Mouse (Mus musculus) limb, embryonic 13.5 days (tissue): ENCODE data around the gene Vmn2r24. TPM values are rescaled to one million over a fixed set of nuclear protein-coding genes. Genes with fewer than 3 reads are reported as not detected.
"Not testable (repeated sequence)": the region's sequence is repeated elsewhere in the genome, so short reads cannot be mapped to it uniquely, and the experiment has no call there.

Source experiments
- ATAC-seq: fragments of 200-750 bp; cut with Nextera tagmentation; 2 replicates; pipeline ENCODE4 v1.8.0; 2017; ENCODE audit warnings: low read depth, moderate number of reproducible peaks, moderate TSS enrichment; ENCODE audit not compliant: low FRiP score
- H3K27ac ChIP-seq: fragments of 300-500 bp; sonication (generic); 2 replicates; pipeline ENCODE4 v1.5.1; 2015; ENCODE audit warnings: inconsistent platforms, mild to moderate bottlenecking, moderate library complexity
- H3K27me3 ChIP-seq: fragments of 300-500 bp; sonication (generic); 2 replicates; pipeline ENCODE4 v1.6.1; 2015; ENCODE audit warnings: mild to moderate bottlenecking, inconsistent platforms
- H3K36me3 ChIP-seq: fragments of 300-500 bp; sonication (generic); 2 replicates; pipeline ENCODE4 v1.6.1; 2015; ENCODE audit warnings: inconsistent platforms, mild to moderate bottlenecking, moderate library complexity
- H3K4me1 ChIP-seq: fragments of 300-500 bp; sonication (generic); 2 replicates; pipeline ENCODE4 v1.6.1; 2015; ENCODE audit warnings: inconsistent platforms
- H3K4me2 ChIP-seq: fragments of 300-500 bp; sonication (generic); replicated peaks from 2 replicates; pipeline ENCODE4 v1.6.1; 2015; ENCODE audit warnings: inconsistent platforms, mild to moderate bottlenecking, moderate library complexity
- H3K4me3 ChIP-seq: fragments of 300-500 bp; sonication (generic); 2 replicates; pipeline ENCODE4 v1.5.1; 2015; ENCODE audit warnings: moderate library complexity, mild to moderate bottlenecking, inconsistent platforms
- H3K9ac ChIP-seq: fragments of 300-500 bp; sonication (generic); 2 replicates; pipeline ENCODE4 v1.6.1; 2015; ENCODE audit warnings: mild to moderate bottlenecking, inconsistent platforms
- H3K9me3 ChIP-seq: fragments of 300-500 bp; sonication (generic); 2 replicates; pipeline ENCODE4 v1.6.1; 2016; ENCODE audit warnings: inconsistent platforms
- WGBS: fragments of 180-500 bp; shearing (Covaris S2); methylation state at CpG from one replicate; pipeline ENCODE4 v1.1.7; 2015; 5-methylcytosine and 5-hydroxymethylcytosine counted together
- polyA plus RNA-seq: library from polyadenylated mRNA; unstranded; fragments of >200 nt; fragmentation: Nextera tagmentation; extraction: Ambion mirVana; gene quantifications from 2 replicates; pipeline ENCODE4 v1.2.1, GENCODE M21; 2015

Gene Vmn2r24
- polyA plus RNA-seq, result not detected in 2 replicates

GRCm38 (mm10) chr6:123778579-123778978 is at the start of gene Vmn2r24:
Gene Vmn2r24, plus strand, starts transcription at chr6:123778879.
- H3K9ac ChIP-seq, result no peak within 1 kb of the TSS
- no peaks in the 10 kb centered on the region for H3K4me1 ChIP-seq
- ATAC-seq, result no peak
- H3K27ac ChIP-seq, result no peak within 1 kb of the TSS
- H3K4me3 ChIP-seq, result no peak within 1 kb of the TSS
- no peaks in the 10 kb centered on the region for H3K36me3 ChIP-seq
- no peak within 1 kb of the TSS for H3K4me2 ChIP-seq
- H3K27me3 ChIP-seq, result no peaks in the 10 kb centered on the region
- WGBS, result 82% methylated on average over 1 of the region's 1 CpGs
- H3K9me3 ChIP-seq, result no peaks in the 10 kb centered on the region

GRCm38 (mm10) chr6:123770031-123770430 is 8.6 kb upstream of the Vmn2r24 start:
- no peak overlapping the region for H3K27ac ChIP-seq
- no peaks in the 10 kb centered on the region for H3K27me3 ChIP-seq
- no peaks in the 10 kb centered on the region for H3K36me3 ChIP-seq
- ATAC-seq, result no peak
- H3K4me3 ChIP-seq, result no peak overlapping the region
- no peaks in the 10 kb centered on the region for H3K4me1 ChIP-seq
- WGBS, result 83% methylated on average over 3 of the region's 3 CpGs
- H3K9ac ChIP-seq, result no peak overlapping the region
- no peak overlapping the region for H3K4me2 ChIP-seq
- H3K9me3 ChIP-seq, result no peaks in the 10 kb centered on the region

- no peaks in the 10 kb centered on the region for H3K4me1 ChIP-seq
- H3K27me3 ChIP-seq, result no peaks in the 10 kb centered on the region
- H3K4me2 ChIP-seq, result no peak overlapping the region
- H3K4me3 ChIP-seq, result no peak overlapping the region
- H3K27ac ChIP-seq, result no peak overlapping the region
- H3K36me3 ChIP-seq, result no peaks in the 10 kb centered on the region
- no peak overlapping the region for H3K9ac ChIP-seq
- no peak for ATAC-seq
- 68% methylated on average over 2 of the region's 2 CpGs for WGBS
- no peaks in the 10 kb centered on the region for H3K9me3 ChIP-seq
These were observed 6.2 kb downstream of the Vmn2r24 start for GRCm38 (mm10) chr6:123784857-123785256.

GRCm38 (mm10) chr6:123793746-123794145 is 15.1 kb downstream of the Vmn2r24 start:
- ATAC-seq, result no peak
- Histone ChIP-seq H3K27ac (no peak overlapping the region), H3K4me2 (no peak overlapping the region), H3K36me3 (no peaks in the 10 kb centered on the region), H3K9ac (no peak overlapping the region), H3K4me3 (no peak overlapping the region), H3K4me1 (no peaks in the 10 kb centered on the region), H3K27me3 (no peaks in the 10 kb centered on the region), H3K9me3 (no peaks in the 10 kb centered on the region)
- WGBS, result 33% methylated on average over 9 of the region's 9 CpGs

- not testable (repeated sequence) for H3K36me3 ChIP-seq, ATAC-seq, H3K4me1 ChIP-seq, H3K27ac ChIP-seq, H3K4me2 ChIP-seq, H3K9me3 ChIP-seq, H3K27me3 ChIP-seq, H3K4me3 ChIP-seq, H3K9ac ChIP-seq
These were observed 31.6 kb downstream of the Vmn2r24 start for GRCm38 (mm10) chr6:123810291-123810690.

- ATAC-seq, result no peak
- Histone ChIP-seq H3K36me3 (no peaks in the 10 kb centered on the region), H3K4me3 (no peak overlapping the region), H3K9me3 (0 out of 2 replicates have a peak, but pooled peaks cover 5% of the 10 kb centered on the region), H3K9ac (no peak overlapping the region), H3K4me2 (no peak overlapping the region), H3K27ac (no peak overlapping the region), H3K4me1 (no peaks in the 10 kb centered on the region), H3K27me3 (no peaks in the 10 kb centered on the region)
- WGBS, result 90% methylated on average over 8 of the region's 8 CpGs
These were observed 41.3 kb downstream of the Vmn2r24 start for GRCm38 (mm10) chr6:123819951-123820350.

GRCm38 (mm10) chr6:123853363-123853762 is 74.7 kb downstream of the Vmn2r24 start, which contains the start of gene Vmn2r25:
Gene Vmn2r25, minus strand, starts transcription at chr6:123853463.
- H3K36me3 ChIP-seq, H3K4me1 ChIP-seq, H3K4me2 ChIP-seq, H3K27ac ChIP-seq, ATAC-seq, H3K9me3 ChIP-seq, H3K27me3 ChIP-seq, H3K9ac ChIP-seq, H3K4me3 ChIP-seq: not testable (repeated sequence)
- 61% methylated on average over 2 of the region's 2 CpGs for WGBS

Other genes starting within 250 kb of the Vmn2r24 start
- not detected in 2 replicates for gene Vmn2r21, start 245.5 kb upstream of the Vmn2r24 start, polyA plus RNA-seq
- gene Vmn2r22, start 128.2 kb upstream of the Vmn2r24 start, polyA plus RNA-seq, result not detected in 2 replicates
- not detected in 2 replicates for gene Vmn2r23, start 76.2 kb upstream of the Vmn2r24 start, polyA plus RNA-seq
- not detected in 2 replicates for gene Vmn2r25, start 74.6 kb downstream of the Vmn2r24 start, polyA plus RNA-seq
- gene Vmn2r26, start 245.7 kb downstream of the Vmn2r24 start, polyA plus RNA-seq, result not detected in 2 replicates